Mouse (Mus musculus): ENCODE measurements around the gene Serpinb6c. TPM values are rescaled to one million over a fixed set of nuclear protein-coding genes. Genes with fewer than 3 reads are reported as not detected.
A peak's percentile ranks its signal among the peaks of the same experiment; 100 is the strongest.
"Not testable (repeated sequence)": the region's sequence is repeated elsewhere in the genome, so short reads cannot be mapped to it uniquely, and the experiment has no call there.

Gene Serpinb6c
- 0.28 and 0.44 TPM in 2 replicates for polyA plus RNA-seq (2012; rRNA removed)

DNA sequence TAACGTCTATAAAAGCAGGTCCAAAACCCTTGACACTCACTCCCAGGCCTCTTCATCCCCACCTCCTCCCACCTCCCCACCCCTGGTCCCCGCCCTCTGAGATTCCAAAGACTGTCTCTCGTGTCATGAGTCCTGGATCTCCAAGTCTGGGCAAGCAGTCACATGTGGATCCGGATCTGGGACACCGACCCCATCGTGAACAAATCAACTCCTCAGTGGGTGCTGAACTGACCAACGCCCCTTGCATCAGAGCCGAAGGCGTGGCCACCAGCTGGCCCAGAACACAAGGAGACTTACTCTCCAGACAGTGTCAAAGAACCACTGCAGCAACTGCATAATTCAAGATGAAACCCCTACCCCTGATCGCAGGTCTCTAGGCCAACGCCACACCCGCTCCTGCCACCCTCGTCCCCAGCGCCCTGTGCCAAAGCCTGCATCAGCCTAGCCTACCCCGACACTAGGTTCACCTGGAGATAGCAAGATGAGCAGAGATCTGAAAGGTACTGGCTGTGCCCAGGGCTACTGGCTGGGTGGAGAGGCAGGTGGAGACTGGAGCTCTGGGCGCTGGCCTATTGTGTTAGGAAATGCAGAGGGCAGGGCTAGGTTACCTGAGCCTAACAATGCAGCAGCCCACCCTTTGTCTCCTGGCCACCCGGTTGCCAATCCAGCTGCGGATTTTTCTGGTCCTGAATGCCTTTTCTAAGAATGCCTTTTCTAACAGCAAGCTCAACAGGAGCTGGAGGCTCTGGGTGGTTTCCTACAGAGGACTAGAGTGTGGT is at the start of gene Serpinb6c:
Gene Serpinb6c, minus strand, starts transcription at position 533 of the 779 bp plus-strand sequence.
- Histone ChIP-seq H3K27ac (ENCODE audit: insufficient read depth, low read length) (no peak within 1 kb of the TSS), H3K4me3 (ENCODE audit: insufficient read depth, low read length) (no peak within 1 kb of the TSS), H3K4me1 (ENCODE audit: control insufficient read depth, insufficient read depth, low read length) (no peaks in the 10 kb centered on the region)
- TF ChIP-seq POLR2A (IDR thresholded peaks at IDR 0.05; ENCODE audit: extremely low read depth, insufficient read depth, low read length) (no peak), CTCF (IDR thresholded peaks at IDR 0.05; ENCODE audit: extremely low read depth, insufficient read depth, low read length) (no peak)

DNA sequence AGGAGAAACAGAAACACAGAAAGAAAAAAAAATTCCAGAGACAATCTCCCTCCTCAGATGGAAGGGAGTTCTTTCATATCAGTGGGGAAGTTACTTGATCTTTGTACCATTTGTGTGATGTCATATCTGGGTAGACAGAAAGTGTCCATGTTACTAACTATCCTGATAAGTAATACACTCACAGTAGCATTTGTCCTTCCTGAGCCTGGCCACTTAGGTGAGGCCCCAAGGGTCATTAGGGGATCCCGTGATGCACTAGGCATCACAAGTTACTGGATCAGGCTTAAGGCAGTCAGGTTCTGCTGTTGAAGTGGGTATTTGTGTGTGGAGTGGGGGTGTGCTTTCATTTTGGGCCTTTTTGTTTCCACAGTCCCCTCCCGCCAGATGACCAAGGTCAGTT is 47.4 kb upstream of the Serpinb6c start:
- no peak overlapping the region for H3K27ac ChIP-seq (ENCODE audit: insufficient read depth, low read length)
- H3K4me1 ChIP-seq (ENCODE audit: control insufficient read depth, insufficient read depth, low read length) = no peaks in the 10 kb centered on the region
- H3K4me3 ChIP-seq (ENCODE audit: insufficient read depth, low read length) = no peak overlapping the region
- TF ChIP-seq CTCF (IDR thresholded peaks at IDR 0.05; ENCODE audit: extremely low read depth, insufficient read depth, low read length) (no peak), POLR2A (IDR thresholded peaks at IDR 0.05; ENCODE audit: extremely low read depth, insufficient read depth, low read length) (no peak)

DNA sequence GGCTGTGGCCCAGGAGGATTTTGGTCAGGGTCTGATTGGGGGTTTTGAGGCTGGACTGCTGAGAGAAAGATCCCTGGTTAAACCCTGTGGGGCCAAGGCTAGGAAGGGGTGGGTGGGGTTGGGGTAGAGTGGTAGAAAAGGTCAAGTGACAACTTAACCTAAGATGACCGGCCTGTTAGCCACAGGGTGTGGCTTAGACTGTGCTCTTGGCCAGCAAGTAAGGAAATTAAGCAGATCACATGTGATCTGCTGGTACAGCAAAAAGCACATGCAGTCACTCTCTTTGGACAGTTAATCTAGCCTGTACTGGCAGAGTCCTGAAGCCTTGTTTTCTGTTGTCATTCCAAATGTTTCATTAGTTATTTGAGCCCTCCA is 46.6 kb upstream of the Serpinb6c start:
- no peak for TF ChIP-seq CTCF (IDR thresholded peaks at IDR 0.05; ENCODE audit: extremely low read depth, insufficient read depth, low read length)
- TF ChIP-seq POLR2A (IDR thresholded peaks at IDR 0.05; ENCODE audit: extremely low read depth, insufficient read depth, low read length) = no peak
- Histone ChIP-seq H3K4me3 (ENCODE audit: insufficient read depth, low read length) (no peak overlapping the region), H3K4me1 (ENCODE audit: control insufficient read depth, insufficient read depth, low read length) (no peaks in the 10 kb centered on the region), H3K27ac (ENCODE audit: insufficient read depth, low read length) (no peak overlapping the region)

DNA sequence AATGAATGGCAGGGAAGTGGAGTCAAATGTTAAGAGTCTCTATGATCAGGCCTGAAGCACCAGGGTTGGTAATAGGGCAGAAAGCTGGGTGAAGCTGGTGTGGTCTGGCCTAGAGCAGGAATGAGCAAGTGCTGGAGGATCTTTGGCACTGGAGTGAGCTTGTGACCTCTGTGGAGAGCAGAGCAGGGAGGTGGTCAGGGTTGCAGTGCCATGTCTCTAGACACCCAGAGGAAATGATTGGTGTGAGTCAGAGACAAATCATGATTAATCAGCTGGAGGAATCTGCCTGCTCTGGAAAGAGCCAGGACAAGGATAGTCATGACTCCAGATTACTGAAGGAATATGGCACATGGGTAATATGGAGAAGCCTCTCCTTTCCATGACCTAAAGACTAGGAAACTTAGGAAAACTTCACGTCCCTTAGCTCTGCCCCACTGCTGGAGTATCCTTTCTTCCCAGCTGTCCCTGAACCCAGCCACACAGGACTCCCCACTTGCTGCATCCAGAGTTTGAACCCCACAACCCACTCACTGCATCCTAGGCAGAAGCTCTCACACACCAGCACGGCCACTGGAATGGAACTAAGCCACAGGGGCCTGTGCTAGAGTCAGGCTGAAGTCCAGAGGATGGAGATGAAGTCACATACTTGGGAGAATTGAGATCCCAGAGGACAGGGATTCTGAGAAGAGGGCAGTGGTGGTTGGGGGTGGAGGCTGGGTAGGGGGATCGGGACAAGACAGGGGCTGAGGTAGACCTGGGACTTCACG is 46.0 kb upstream of the Serpinb6c start:
- Histone ChIP-seq H3K4me1 (ENCODE audit: control insufficient read depth, insufficient read depth, low read length) (no peaks in the 10 kb centered on the region), H3K4me3 (ENCODE audit: insufficient read depth, low read length) (no peak overlapping the region), H3K27ac (ENCODE audit: insufficient read depth, low read length) (no peak overlapping the region)
- no peak for TF ChIP-seq CTCF (IDR thresholded peaks at IDR 0.05; ENCODE audit: extremely low read depth, insufficient read depth, low read length)
- no peak for TF ChIP-seq POLR2A (IDR thresholded peaks at IDR 0.05; ENCODE audit: extremely low read depth, insufficient read depth, low read length)

DNA sequence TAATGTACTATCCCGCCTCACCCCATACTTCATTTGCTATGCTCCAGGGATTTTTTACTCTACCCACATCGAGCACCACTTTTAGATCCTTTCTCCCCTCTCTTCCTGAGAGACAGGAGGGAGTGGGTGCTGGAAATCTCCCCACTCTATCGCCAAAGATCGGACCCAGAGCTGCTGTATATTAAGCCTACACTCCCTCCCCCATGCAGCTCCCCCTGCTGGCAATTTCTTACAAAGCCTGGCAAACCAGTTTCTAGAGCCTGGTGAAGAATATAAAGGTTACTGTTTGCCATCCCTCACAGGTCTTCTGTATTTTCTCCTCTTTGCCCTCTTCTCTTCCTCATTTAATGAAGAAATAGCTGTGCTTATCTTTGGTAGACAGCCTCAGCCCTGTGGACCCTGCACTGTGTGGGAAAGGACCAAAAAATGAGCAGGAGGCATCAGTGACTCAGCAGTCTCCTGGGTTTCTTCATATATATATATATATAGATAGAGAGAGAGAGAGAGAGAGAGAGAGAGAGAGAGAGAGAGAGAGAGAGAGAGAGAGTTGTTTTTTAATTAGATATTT is 36.8 kb upstream of the Serpinb6c start:
- Histone ChIP-seq H3K4me1 (ENCODE audit: control insufficient read depth, insufficient read depth, low read length) (no peaks in the 10 kb centered on the region; the same call in 1 of the 2 replicates), H3K4me3 (ENCODE audit: insufficient read depth, low read length) (no peak overlapping the region), H3K27ac (ENCODE audit: insufficient read depth, low read length) (no peak overlapping the region)
- peak; percentile 43 for TF ChIP-seq CTCF (IDR thresholded peaks at IDR 0.05; ENCODE audit: extremely low read depth, insufficient read depth, low read length)
- no peak for TF ChIP-seq POLR2A (IDR thresholded peaks at IDR 0.05; ENCODE audit: extremely low read depth, insufficient read depth, low read length)

GRCm38 (mm10) chr13:33941288-33941808 is 35.8 kb upstream of the Serpinb6c start:
- TF ChIP-seq CTCF (IDR thresholded peaks at IDR 0.05; ENCODE audit: extremely low read depth, insufficient read depth, low read length) (no peak), POLR2A (IDR thresholded peaks at IDR 0.05; ENCODE audit: extremely low read depth, insufficient read depth, low read length) (no peak)
- Histone ChIP-seq H3K4me1 (ENCODE audit: control insufficient read depth, insufficient read depth, low read length) (peaks cover under 1% of the 10 kb centered on the region; the same call in 1 of the 2 replicates), H3K27ac (ENCODE audit: insufficient read depth, low read length) (no peak overlapping the region), H3K4me3 (ENCODE audit: insufficient read depth, low read length) (no peak overlapping the region)

DNA sequence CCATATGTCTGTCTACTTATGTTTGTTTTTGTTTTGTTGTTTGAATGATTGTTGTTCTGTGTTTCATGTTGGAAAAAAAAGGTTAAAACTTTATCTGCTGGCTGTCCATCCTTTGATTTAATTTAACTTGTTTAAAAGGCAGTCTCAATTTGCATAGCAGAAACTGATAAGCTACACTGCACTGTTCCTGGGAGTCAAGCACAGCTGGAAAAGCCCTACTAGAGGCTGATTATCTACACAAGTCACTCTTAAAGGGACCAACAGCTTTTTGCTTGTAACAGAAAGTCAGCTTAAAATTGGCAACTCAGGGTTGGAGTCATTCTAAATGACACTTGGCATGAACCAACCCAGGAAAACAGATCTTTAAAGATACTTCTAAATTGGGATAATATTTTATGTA is 32.1 kb upstream of the Serpinb6c start:
- H3K4me1 ChIP-seq (ENCODE audit: control insufficient read depth, insufficient read depth, low read length) = not testable (repeated sequence)

DNA sequence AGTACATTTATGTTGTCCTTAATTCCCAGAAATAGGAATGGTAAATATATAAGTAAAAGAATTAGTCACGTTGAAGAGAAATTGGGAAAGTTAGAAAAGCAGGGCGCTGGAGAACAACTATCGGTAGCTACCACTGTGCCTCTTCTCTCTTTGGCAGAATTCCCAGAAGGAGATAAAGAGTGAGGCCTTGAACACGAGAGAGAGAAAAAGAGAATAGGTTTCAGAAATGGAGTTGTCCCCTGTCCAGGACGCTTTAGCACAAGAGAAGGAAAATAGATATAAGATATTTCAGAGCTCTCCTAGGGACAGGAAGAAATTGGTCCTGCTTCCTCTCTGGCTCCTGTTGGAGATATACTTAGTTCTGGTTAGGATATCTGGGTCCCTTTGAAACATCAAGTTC is 31.6 kb upstream of the Serpinb6c start:
- Histone ChIP-seq H3K27ac (ENCODE audit: insufficient read depth, low read length) (no peak overlapping the region), H3K4me3 (ENCODE audit: insufficient read depth, low read length) (no peak overlapping the region; the same call in 1 of the 2 replicates)
- TF ChIP-seq CTCF (IDR thresholded peaks at IDR 0.05; ENCODE audit: extremely low read depth, insufficient read depth, low read length) = no peak

More for the DNA sequence above, 32.1 kb upstream of the Serpinb6c start:
- not testable (repeated sequence) for H3K27ac ChIP-seq (ENCODE audit: insufficient read depth, low read length); H3K4me3 ChIP-seq (ENCODE audit: insufficient read depth, low read length)

GRCm38 (mm10) chr13:33935465-33936181 is 30.1 kb upstream of the Serpinb6c start:
- Histone ChIP-seq H3K4me1 (ENCODE audit: control insufficient read depth, insufficient read depth, low read length) (peaks cover 3% of the 10 kb centered on the region), H3K27ac (ENCODE audit: insufficient read depth, low read length) (peak overlapping the region; percentile 49), H3K4me3 (ENCODE audit: insufficient read depth, low read length) (peak overlapping the region; percentile 69)
- TF ChIP-seq POLR2A (IDR thresholded peaks at IDR 0.05; ENCODE audit: extremely low read depth, insufficient read depth, low read length) (peak; percentile 44), CTCF (IDR thresholded peaks at IDR 0.05; ENCODE audit: extremely low read depth, insufficient read depth, low read length) (no peak)

More for the DNA sequence above, 31.6 kb upstream of the Serpinb6c start:
- H3K4me1 ChIP-seq (ENCODE audit: control insufficient read depth, insufficient read depth, low read length) = peaks cover 3% of the 10 kb centered on the region
